Mouse (Mus musculus): ENCODE measurements at regions not wholly inside any gene's neighbourhood (a gene's known extent, or its start where the extent isn't known, plus 50 kb on each side); places are given as distances from the start of the nearest gene placed in this dataset.
A peak's percentile ranks its signal among the peaks of the same experiment; 100 is the strongest.

- DNase-seq, result no peak
Observed at GRCm38 (mm10) chrX:112984668-112985067, 200.6 kb downstream of the Chm start.

GRCm38 (mm10) chrX:112984073-112984472 is 201.2 kb downstream of the Chm start:
- DNase-seq, result no peak

GRCm38 (mm10) chrX:112978583-112978982 is 206.7 kb downstream of the Chm start:
- DNase-seq, result peak in 1 of 2 experiments; percentile 4

- no peak for DNase-seq
Observed at GRCm38 (mm10) chrX:112964093-112964492, 221.2 kb downstream of the Chm start.

GRCm38 (mm10) chrX:112949792-112950191 is 235.5 kb downstream of the Chm start:
- no peak for DNase-seq

- no peak for DNase-seq
Observed at GRCm38 (mm10) chrX:112947521-112947920, 237.8 kb downstream of the Chm start.

- no peak for DNase-seq
Observed at GRCm38 (mm10) chrX:112925542-112926182, 227.2 kb upstream of the Pof1b start.

- DNase-seq, result no peak
Observed at GRCm38 (mm10) chrX:112903631-112904410, 205.4 kb upstream of the Pof1b start.

GRCm38 (mm10) chrX:112886539-112886938 is 188.1 kb upstream of the Pof1b start:
- DNase-seq, result no peak
